Mouse (Mus musculus): ENCODE data around the gene Ttc17.

GRCm38 (mm10) chr2:94378678-94379077 is 27.8 kb downstream of the Ttc17 start:
- TF ChIP-seq CTCF (IDR thresholded peaks at IDR 0.05; ENCODE audit: extremely low read depth, insufficient read depth, insufficient read length, insufficient replicate concordance) (no peak), POLR2A (IDR thresholded peaks at IDR 0.05; ENCODE audit: low read depth, low read length) (no peak)
